Mouse (Mus musculus) hindbrain, embryonic 12.5 days (tissue): ENCODE data around the gene Mgat3. TPM values are rescaled to one million over a fixed set of nuclear protein-coding genes. Genes with fewer than 3 reads are reported as not detected.

ENCODE experiments used
- ATAC-seq: fragments of 200-750 bp; cut with Nextera tagmentation; 2 replicates; pipeline ENCODE4 v1.8.0; 2017; ENCODE audit warnings: moderate TSS enrichment; ENCODE audit not compliant: low FRiP score
- H3K27ac ChIP-seq: fragments of 300-500 bp; sonication (generic); 2 replicates; pipeline ENCODE4 v1.5.1; 2016; ENCODE audit warnings: mild to moderate bottlenecking
- H3K27me3 ChIP-seq: fragments of 300-500 bp; sonication (generic); 2 replicates; pipeline ENCODE4 v1.6.1; 2016; ENCODE audit warnings: mild to moderate bottlenecking
- H3K36me3 ChIP-seq: fragments of 300-500 bp; sonication (generic); 2 replicates; pipeline ENCODE4 v1.6.1; 2016; ENCODE audit warnings: mild to moderate bottlenecking
- H3K4me1 ChIP-seq: fragments of 300-500 bp; sonication (generic); 2 replicates; pipeline ENCODE4 v1.6.1; 2016
- H3K4me2 ChIP-seq: fragments of 300-500 bp; sonication (generic); replicated peaks from 2 replicates; pipeline ENCODE4 v1.6.1; 2016; ENCODE audit warnings: mild to moderate bottlenecking
- H3K4me3 ChIP-seq: fragments of 300-500 bp; sonication (generic); 2 replicates; pipeline ENCODE4 v1.5.1; 2016; ENCODE audit warnings: mild to moderate bottlenecking
- H3K9ac ChIP-seq: fragments of 300-500 bp; sonication (generic); 2 replicates; pipeline ENCODE4 v1.6.1; 2016; ENCODE audit warnings: mild to moderate bottlenecking, moderate library complexity
- H3K9me3 ChIP-seq: fragments of 300-500 bp; sonication (generic); replicated peaks from 2 replicates; pipeline ENCODE4 v1.6.1; 2016; ENCODE audit warnings: mild to moderate bottlenecking
- WGBS: fragments of 180-500 bp; shearing (Covaris S2); methylation state at CpG from one replicate; pipeline ENCODE4 v1.1.7; 2016; 5-methylcytosine and 5-hydroxymethylcytosine counted together
- polyA plus RNA-seq: library from polyadenylated mRNA; unstranded; fragments of >200 nt; fragmentation: Nextera tagmentation; extraction: Ambion mirVana; gene quantifications from 2 replicates; pipeline ENCODE4 v1.2.1, GENCODE M21; 2016

The Mgat3 gene
- polyA plus RNA-seq, 1 experiment from 2014 or later, result 12.0 TPM

GRCm38 (mm10) chr15:80191585-80192245, 18.2 kb downstream of the Mgat3 start:
- Histone ChIP-seq H3K27ac (no peak overlapping the region), H3K9ac (no peak overlapping the region), H3K9me3 (no peaks in the 10 kb centered on the region), H3K27me3 (no peaks in the 10 kb centered on the region), H3K4me1 (peaks cover 18% of the 10 kb centered on the region), H3K4me3 (no peak overlapping the region), H3K4me2 (no peak overlapping the region), H3K36me3 (no peaks in the 10 kb centered on the region)
- ATAC-seq, result no peak
- 65% methylated on average over 8 of the region's 8 CpGs for WGBS

GRCm38 (mm10) chr15:80192246-80192585, 18.7 kb downstream of the Mgat3 start:
- ATAC-seq, result no peak
- Histone ChIP-seq H3K36me3 (no peaks in the 10 kb centered on the region), H3K27ac (no peak overlapping the region), H3K27me3 (no peaks in the 10 kb centered on the region), H3K4me2 (no peak overlapping the region), H3K4me3 (no peak overlapping the region), H3K4me1 (peaks cover 18% of the 10 kb centered on the region), H3K9me3 (no peaks in the 10 kb centered on the region), H3K9ac (no peak overlapping the region)
- WGBS, result 82% methylated on average over 6 of the region's 6 CpGs

DNA sequence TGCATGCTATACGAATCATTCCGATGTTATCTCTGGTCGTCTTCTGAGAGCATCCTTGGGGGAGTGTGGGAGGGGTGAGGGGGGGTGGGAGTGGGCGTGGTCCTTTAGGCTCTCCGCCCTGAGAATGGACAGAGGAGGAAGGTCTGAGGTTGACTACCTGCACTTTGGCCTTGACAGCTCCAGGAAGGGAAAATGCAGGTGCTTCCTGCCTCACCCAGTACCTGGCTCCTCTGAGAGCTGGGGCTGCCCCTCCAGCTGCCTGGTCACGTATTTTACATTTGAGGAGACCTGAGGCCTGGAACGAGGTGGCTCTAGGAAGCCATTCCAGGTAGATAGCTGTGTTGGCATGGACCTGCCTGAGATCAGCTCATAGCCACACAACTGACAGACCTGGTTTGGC, 19.3 kb downstream of the Mgat3 start:
- Histone ChIP-seq H3K9me3 (no peaks in the 10 kb centered on the region), H3K36me3 (no peaks in the 10 kb centered on the region), H3K27me3 (no peaks in the 10 kb centered on the region), H3K4me2 (no peak overlapping the region), H3K4me3 (no peak overlapping the region), H3K27ac (no peak overlapping the region), H3K9ac (no peak overlapping the region), H3K4me1 (peaks cover 18% of the 10 kb centered on the region)
- no peak for ATAC-seq
- 84% methylated on average over 7 of the region's 7 CpGs for WGBS

DNA sequence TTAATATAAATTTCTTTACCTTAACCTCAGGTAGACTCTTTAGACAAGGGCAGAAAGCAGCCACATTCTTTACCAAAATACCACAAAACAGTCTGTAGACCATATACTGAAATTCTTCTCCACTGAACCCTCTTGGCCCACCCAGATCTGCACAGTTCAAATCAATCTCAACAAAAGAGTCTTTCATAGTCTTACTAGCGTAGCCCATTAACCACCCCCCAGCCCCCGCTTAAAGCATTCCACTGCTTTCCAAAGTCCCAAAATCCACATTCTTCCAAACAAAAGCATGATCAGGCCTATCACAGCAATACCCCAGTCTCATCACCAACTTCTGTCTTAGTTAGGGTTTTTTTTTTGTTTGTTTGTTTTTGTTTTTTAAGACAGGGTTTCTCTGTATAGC, 26.0 kb downstream of the Mgat3 start:
- Histone ChIP-seq H3K27ac (no peak overlapping the region), H3K4me2 (no peak overlapping the region), H3K4me1 (no peaks in the 10 kb centered on the region; the same call in 1 of the 2 replicates), H3K9ac (no peak overlapping the region), H3K36me3 (no peaks in the 10 kb centered on the region), H3K4me3 (no peak overlapping the region), H3K9me3 (no peaks in the 10 kb centered on the region), H3K27me3 (no peaks in the 10 kb centered on the region)
- no peak for ATAC-seq
- WGBS, result 52% methylated on average over 2 of the region's 2 CpGs

DNA sequence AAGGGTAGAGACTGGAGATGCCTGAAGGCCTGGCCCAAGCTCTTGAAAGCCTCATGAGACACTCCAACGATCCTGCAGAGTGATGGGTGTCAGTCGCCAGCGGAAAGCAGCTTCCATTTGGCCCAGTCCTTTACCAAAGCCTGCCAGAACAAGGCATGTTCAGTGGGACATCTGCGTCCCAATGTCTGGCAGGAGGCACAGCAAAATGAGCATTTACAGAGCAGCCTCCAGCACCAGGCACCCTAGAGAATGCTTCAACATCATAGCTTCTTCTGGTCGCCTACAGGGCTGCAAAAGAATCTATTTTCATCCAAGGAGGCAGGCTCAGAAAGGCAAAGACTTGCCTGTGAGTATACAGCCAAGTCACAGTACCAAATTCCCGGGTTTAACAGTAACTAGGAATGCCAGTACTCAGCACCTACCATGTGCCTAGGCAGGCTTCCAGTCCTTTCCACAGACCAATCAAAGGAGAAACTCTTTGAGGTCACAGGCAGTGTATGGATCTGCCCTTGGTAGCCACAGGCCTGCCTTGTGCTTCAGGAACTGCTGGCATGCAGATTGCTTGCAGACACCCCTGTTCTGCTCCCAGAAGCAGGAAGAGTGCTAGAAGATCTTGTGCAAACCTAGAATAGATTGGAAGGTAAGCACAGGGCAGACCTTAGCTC, 28.7 kb downstream of the Mgat3 start:
- ATAC-seq, result no peak
- Histone ChIP-seq H3K4me2 (no peak overlapping the region), H3K9me3 (no peaks in the 10 kb centered on the region), H3K27me3 (no peaks in the 10 kb centered on the region), H3K36me3 (no peaks in the 10 kb centered on the region), H3K9ac (no peak overlapping the region), H3K4me3 (no peak overlapping the region), H3K27ac (no peak overlapping the region), H3K4me1 (no peaks in the 10 kb centered on the region; the same call in 1 of the 2 replicates)
- WGBS, result 88% methylated on average over 6 of the region's 6 CpGs

GRCm38 (mm10) chr15:80203406-80203805, 29.9 kb downstream of the Mgat3 start:
- H3K9me3 ChIP-seq, result no peaks in the 10 kb centered on the region
- H3K4me2 ChIP-seq, result no peak overlapping the region
- H3K9ac ChIP-seq, result no peak overlapping the region
- no peak overlapping the region for H3K4me3 ChIP-seq
- no peak overlapping the region for H3K27ac ChIP-seq
- no peaks in the 10 kb centered on the region for H3K36me3 ChIP-seq
- no peaks in the 10 kb centered on the region for H3K27me3 ChIP-seq
- peaks cover 4% of the 10 kb centered on the region for H3K4me1 ChIP-seq
- ATAC-seq, result no peak
- WGBS, result 32% methylated on average over 4 of the region's 4 CpGs

GRCm38 (mm10) chr15:80206057-80206565, 32.6 kb downstream of the Mgat3 start:
- no peak overlapping the region for H3K4me2 ChIP-seq
- H3K27ac ChIP-seq, result no peak overlapping the region
- no peaks in the 10 kb centered on the region for H3K27me3 ChIP-seq
- no peak overlapping the region for H3K9ac ChIP-seq
- ATAC-seq, result no peak
- no peaks in the 10 kb centered on the region for H3K9me3 ChIP-seq
- H3K4me1 ChIP-seq, result peaks cover 6% of the 10 kb centered on the region
- 95% methylated on average over 3 of the region's 3 CpGs for WGBS
- H3K36me3 ChIP-seq, result peaks cover 4% of the 10 kb centered on the region
- H3K4me3 ChIP-seq, result no peak overlapping the region

- peaks cover 26% of the 10 kb centered on the region for H3K36me3 ChIP-seq
- no peak overlapping the region for H3K9ac ChIP-seq
- no peak overlapping the region for H3K4me3 ChIP-seq
- no peaks in the 10 kb centered on the region for H3K9me3 ChIP-seq
- H3K27ac ChIP-seq, result no peak overlapping the region
- H3K4me2 ChIP-seq, result no peak overlapping the region
- H3K27me3 ChIP-seq, result no peaks in the 10 kb centered on the region
- ATAC-seq, result no peak
- peaks cover 6% of the 10 kb centered on the region for H3K4me1 ChIP-seq
- WGBS, result 23% methylated on average over 4 of the region's 4 CpGs
Observed at GRCm38 (mm10) chr15:80208446-80208845, 34.9 kb downstream of the Mgat3 start.

GRCm38 (mm10) chr15:80213688-80214087, 40.2 kb downstream of the Mgat3 start:
- H3K9me3 ChIP-seq, result no peaks in the 10 kb centered on the region
- no peak overlapping the region for H3K27ac ChIP-seq
- no peak overlapping the region for H3K4me3 ChIP-seq
- no peak for ATAC-seq
- H3K4me1 ChIP-seq, result no peaks in the 10 kb centered on the region
- no peak overlapping the region for H3K9ac ChIP-seq
- H3K36me3 ChIP-seq, result peaks cover 34% of the 10 kb centered on the region
- H3K4me2 ChIP-seq, result no peak overlapping the region
- no peaks in the 10 kb centered on the region for H3K27me3 ChIP-seq

- Histone ChIP-seq H3K4me1 (peaks cover 7% of the 10 kb centered on the region), H3K27me3 (no peaks in the 10 kb centered on the region), H3K4me3 (no peak overlapping the region), H3K27ac (no peak overlapping the region), H3K4me2 (no peak overlapping the region), H3K9me3 (no peaks in the 10 kb centered on the region), H3K36me3 (peaks cover 33% of the 10 kb centered on the region), H3K9ac (no peak overlapping the region)
- WGBS, result 18% methylated on average over 10 of the region's 10 CpGs
- ATAC-seq, result no peak
Observed at GRCm38 (mm10) chr15:80215716-80216479, 42.4 kb downstream of the Mgat3 start.

DNA sequence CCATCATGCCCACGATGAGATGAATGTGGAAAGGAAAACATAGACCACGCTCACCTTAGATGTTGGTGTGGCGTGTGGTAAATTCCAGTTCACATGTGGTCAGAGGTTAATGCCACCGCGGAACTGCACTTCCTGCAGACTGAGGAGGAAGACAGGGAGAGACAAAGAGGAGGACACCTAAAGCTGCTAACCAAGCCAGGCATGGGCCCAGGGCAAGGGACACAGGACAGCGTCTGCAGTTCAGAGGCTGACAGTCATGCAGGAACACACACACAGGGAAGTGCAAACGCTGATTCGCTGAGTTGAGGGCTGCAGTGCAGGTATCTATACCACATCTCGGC, 42.9 kb downstream of the Mgat3 start:
- no peaks in the 10 kb centered on the region for H3K27me3 ChIP-seq
- 67% methylated on average over 9 of the region's 9 CpGs for WGBS
- H3K27ac ChIP-seq, result no peak overlapping the region
- H3K9ac ChIP-seq, result no peak overlapping the region
- no peak overlapping the region for H3K4me2 ChIP-seq
- peaks cover 7% of the 10 kb centered on the region for H3K4me1 ChIP-seq
- H3K4me3 ChIP-seq, result no peak overlapping the region
- no peak for ATAC-seq
- H3K36me3 ChIP-seq, result peaks cover 27% of the 10 kb centered on the region
- no peaks in the 10 kb centered on the region for H3K9me3 ChIP-seq

GRCm38 (mm10) chr15:80217476-80217875, 44.0 kb downstream of the Mgat3 start:
- ATAC-seq, result no peak
- H3K4me3 ChIP-seq, result no peak overlapping the region
- WGBS, result 94% methylated on average over 10 of the region's 10 CpGs
- H3K27ac ChIP-seq, result no peak overlapping the region
- no peaks in the 10 kb centered on the region for H3K9me3 ChIP-seq
- H3K4me1 ChIP-seq, result peaks cover 7% of the 10 kb centered on the region
- H3K36me3 ChIP-seq, result peaks cover 17% of the 10 kb centered on the region; the same call in 1 of the 2 replicates
- no peak overlapping the region for H3K4me2 ChIP-seq
- no peak overlapping the region for H3K9ac ChIP-seq
- H3K27me3 ChIP-seq, result no peaks in the 10 kb centered on the region
